Mouse (Mus musculus) forebrain, embryonic 11.5 days (tissue): ENCODE results near the gene Rln3. TPM values are rescaled to one million over a fixed set of nuclear protein-coding genes. Genes with fewer than 3 reads are reported as not detected.

Experiments
- ATAC-seq: fragments of 200-750 bp; cut with Nextera tagmentation; replicated peaks from 2 replicates; pipeline ENCODE4 v1.8.0; 2017; ENCODE audit warnings: moderate TSS enrichment; ENCODE audit not compliant: low FRiP score
- DNase-seq: peaks from one replicate; pipeline ENCODE4 v3.0.0-alpha.2; 2017; ENCODE audit warnings: low spot score
- H3K27ac ChIP-seq: fragments of 300-500 bp; sonication (generic); 2 replicates; pipeline ENCODE4 v1.5.1; 2014; ENCODE audit warnings: low read depth, low read length
- H3K27me3 ChIP-seq: fragments of 300-500 bp; sonication (generic); 2 replicates; pipeline ENCODE4 v1.6.1; 2014; ENCODE audit warnings: mild to moderate bottlenecking, low read length, mixed read lengths; ENCODE audit not compliant: control insufficient read depth, insufficient read depth
- H3K36me3 ChIP-seq: fragments of 300-500 bp; sonication (generic); 2 replicates; pipeline ENCODE4 v1.6.1; 2014; ENCODE audit warnings: mild to moderate bottlenecking, low read length, moderate library complexity, mixed read lengths; ENCODE audit not compliant: control insufficient read depth, insufficient read depth
- H3K4me1 ChIP-seq: fragments of 300-500 bp; sonication (generic); replicated peaks from 2 replicates; pipeline ENCODE4 v1.6.1; 2014; ENCODE audit warnings: low read length, mixed read lengths; ENCODE audit not compliant: control insufficient read depth, insufficient read depth
- H3K4me2 ChIP-seq: fragments of 300-500 bp; sonication (generic); 2 replicates; pipeline ENCODE4 v1.6.1; 2014; ENCODE audit warnings: low read depth, mild to moderate bottlenecking, low read length, moderate library complexity, mixed read lengths; ENCODE audit not compliant: severe bottlenecking
- H3K4me3 ChIP-seq: fragments of 300-500 bp; sonication (generic); 2 replicates; pipeline ENCODE4 v1.5.1; 2014; ENCODE audit warnings: low read depth, low read length
- H3K9ac ChIP-seq: fragments of 300-500 bp; sonication (generic); 2 replicates; pipeline ENCODE4 v1.6.1; 2014; ENCODE audit warnings: low read length
- H3K9me3 ChIP-seq: fragments of 300-500 bp; sonication (generic); 2 replicates; pipeline ENCODE4 v1.6.1; 2016; ENCODE audit warnings: low read length, mixed read lengths; ENCODE audit not compliant: control insufficient read depth
- WGBS: fragments of 180-500 bp; shearing (Covaris S2); extraction: QIAGEN DNeasy Blood & Tissue Kit; methylation state at CpG from one replicate; pipeline ENCODE4 v1.1.7; 2014; 5-methylcytosine and 5-hydroxymethylcytosine counted together
- polyA plus RNA-seq: library from polyadenylated mRNA; unstranded; fragments of >200 nt; fragmentation: Nextera tagmentation; extraction: Ambion mirVana; gene quantifications from 2 replicates; pipeline ENCODE4 v1.2.1, GENCODE M21; 2014

Gene Rln3
- polyA plus RNA-seq, 1 experiment from 2014 or later = not detected

GRCm38 (mm10) chr8:84076849-84077248 lies 32.0 kb upstream of the Rln3 start:
- Histone ChIP-seq H3K27me3 (no peaks in the 10 kb centered on the region), H3K27ac (no peak overlapping the region), H3K9me3 (no peaks in the 10 kb centered on the region), H3K4me2 (no peak overlapping the region), H3K4me1 (peaks cover 4% of the 10 kb centered on the region; the same call in 1 of the 2 replicates), H3K36me3 (no peaks in the 10 kb centered on the region), H3K9ac (no peak overlapping the region), H3K4me3 (no peak overlapping the region)
- DNase-seq = no peak
- 75% methylated on average over 3 of the region's 3 CpGs for WGBS
- ATAC-seq = no peak

GRCm38 (mm10) chr8:84076412-84076811 lies 31.6 kb upstream of the Rln3 start:
- DNase-seq (no peak), ATAC-seq (no peak)
- Histone ChIP-seq H3K4me3 (no peak overlapping the region), H3K4me1 (peaks cover 4% of the 10 kb centered on the region; the same call in 1 of the 2 replicates), H3K4me2 (no peak overlapping the region), H3K9me3 (no peaks in the 10 kb centered on the region), H3K36me3 (no peaks in the 10 kb centered on the region), H3K27me3 (no peaks in the 10 kb centered on the region), H3K9ac (no peak overlapping the region), H3K27ac (no peak overlapping the region)
- 97% methylated on average over 1 of the region's 1 CpGs for WGBS

- H3K9me3 ChIP-seq = no peaks in the 10 kb centered on the region
- H3K27ac ChIP-seq = no peak overlapping the region
- no peaks in the 10 kb centered on the region for H3K27me3 ChIP-seq
- H3K9ac ChIP-seq = no peak overlapping the region
- ATAC-seq (no peak), DNase-seq (no peak)
- H3K4me2 ChIP-seq = no peak overlapping the region
- H3K36me3 ChIP-seq = no peaks in the 10 kb centered on the region
- WGBS = 61% methylated on average over 10 of the region's 10 CpGs
- H3K4me3 ChIP-seq = no peak overlapping the region
- H3K4me1 ChIP-seq = peaks cover 4% of the 10 kb centered on the region; the same call in 1 of the 2 replicates
These were observed 28.6 kb upstream of the Rln3 start for GRCm38 (mm10) chr8:84073230-84073976.

- Histone ChIP-seq H3K4me1 (peaks cover 7% of the 10 kb centered on the region; the same call in 1 of the 2 replicates), H3K4me3 (no peak overlapping the region), H3K27ac (no peak overlapping the region), H3K9me3 (no peaks in the 10 kb centered on the region), H3K27me3 (no peaks in the 10 kb centered on the region), H3K36me3 (no peaks in the 10 kb centered on the region), H3K4me2 (no peak overlapping the region), H3K9ac (no peak overlapping the region)
- WGBS = 89% methylated on average over 10 of the region's 10 CpGs
- no peak for DNase-seq
- no peak for ATAC-seq
These were observed 27.5 kb upstream of the Rln3 start for GRCm38 (mm10) chr8:84072321-84072720.

GRCm38 (mm10) chr8:84071921-84072320 lies 27.1 kb upstream of the Rln3 start:
- Histone ChIP-seq H3K27ac (no peak overlapping the region), H3K9ac (no peak overlapping the region), H3K4me1 (peaks cover 7% of the 10 kb centered on the region; the same call in 1 of the 2 replicates), H3K4me3 (no peak overlapping the region), H3K27me3 (no peaks in the 10 kb centered on the region), H3K9me3 (no peaks in the 10 kb centered on the region), H3K36me3 (no peaks in the 10 kb centered on the region), H3K4me2 (no peak overlapping the region)
- DNase-seq (no peak), ATAC-seq (no peak)
- 90% methylated on average over 3 of the region's 3 CpGs for WGBS

GRCm38 (mm10) chr8:84070667-84071066 lies 25.9 kb upstream of the Rln3 start:
- peaks cover 7% of the 10 kb centered on the region; the same call in 1 of the 2 replicates for H3K4me1 ChIP-seq
- H3K9ac ChIP-seq = no peak overlapping the region
- WGBS = 93% methylated on average over 2 of the region's 2 CpGs
- ATAC-seq (no peak), DNase-seq (no peak)
- H3K4me3 ChIP-seq = no peak overlapping the region
- no peak overlapping the region for H3K27ac ChIP-seq
- H3K27me3 ChIP-seq = no peaks in the 10 kb centered on the region
- no peak overlapping the region for H3K4me2 ChIP-seq
- no peaks in the 10 kb centered on the region for H3K9me3 ChIP-seq
- H3K36me3 ChIP-seq = no peaks in the 10 kb centered on the region

GRCm38 (mm10) chr8:84070241-84070640 lies 25.4 kb upstream of the Rln3 start:
- Histone ChIP-seq H3K9ac (no peak overlapping the region), H3K27ac (no peak overlapping the region), H3K4me3 (no peak overlapping the region), H3K4me2 (no peak overlapping the region), H3K36me3 (no peaks in the 10 kb centered on the region), H3K27me3 (no peaks in the 10 kb centered on the region), H3K9me3 (no peaks in the 10 kb centered on the region), H3K4me1 (peaks cover 7% of the 10 kb centered on the region; the same call in 1 of the 2 replicates)
- WGBS = 91% methylated on average over 5 of the region's 5 CpGs
- DNase-seq = no peak
- ATAC-seq = no peak

GRCm38 (mm10) chr8:84069750-84070149 lies 24.9 kb upstream of the Rln3 start:
- no peak for DNase-seq
- Histone ChIP-seq H3K36me3 (no peaks in the 10 kb centered on the region), H3K9me3 (no peaks in the 10 kb centered on the region), H3K9ac (no peak overlapping the region), H3K27me3 (no peaks in the 10 kb centered on the region), H3K4me2 (no peak overlapping the region), H3K4me1 (peaks cover 7% of the 10 kb centered on the region; the same call in 1 of the 2 replicates), H3K27ac (no peak overlapping the region), H3K4me3 (no peak overlapping the region)
- 73% methylated on average over 2 of the region's 2 CpGs for WGBS
- no peak for ATAC-seq

GRCm38 (mm10) chr8:84069169-84069568 lies 24.4 kb upstream of the Rln3 start:
- no peak for ATAC-seq
- H3K4me1 ChIP-seq = peaks cover 7% of the 10 kb centered on the region; the same call in 1 of the 2 replicates
- no peak overlapping the region for H3K4me2 ChIP-seq
- H3K27ac ChIP-seq = no peak overlapping the region
- no peak for DNase-seq
- H3K36me3 ChIP-seq = no peaks in the 10 kb centered on the region
- WGBS = 36% methylated on average over 1 of the region's 1 CpGs
- no peaks in the 10 kb centered on the region for H3K27me3 ChIP-seq
- H3K4me3 ChIP-seq = no peak overlapping the region
- H3K9ac ChIP-seq = no peak overlapping the region
- H3K9me3 ChIP-seq = no peaks in the 10 kb centered on the region
